Comparison of ENCODE assay signal across 23 mouse cellular contexts in genomic region chr4:59369941-59370340, GRCm38 (mm10).
DNase-seq lines count a peak whose midpoint lies in the region; TF ChIP-seq lines count a peak whose summit lies in the region.
"Had no signal": no experiment of that assay in that cellular context is flagged by ENCODE, and none has a peak within 500 bp of the region (broad histone marks: within the 10 kb centered on the region; RNA-seq: fewer than 3 reads in every experiment).

No protein-coding gene starts in this region.

- no peak for TF ChIP-seq CTCF in liver, adult 2 months (IDR thresholded peaks at IDR 0.05; ENCODE audit: low read depth, low read length)

- no peaks in the 10 kb centered on the region for H3K4me1 ChIP-seq in liver, adult 2 months (ENCODE audit: control insufficient read depth, insufficient read depth, low read length)

- WGBS in liver, adult 2 months: 55% methylated on average over 2 of the region's 2 CpGs

- DNase-seq in heart, adult 11 months: peak; percentile 71
- DNase-seq in heart, adult 9 months (ENCODE audit: low spot score in 2 of 2): no peak
- DNase-seq in liver, adult 2 months (ENCODE audit: extremely low read depth, low read depth, low spot score): peak; percentile 81
- no peak for DNase-seq in liver
- peak; percentile 31 for DNase-seq in R1 (ENCODE audit: low read depth, low spot score)
- DNase-seq: adrenal gland, adult 2 months; adrenal gland, postnatal 10 days; adrenal gland, postnatal 25 days; B cell, adult 2 months; cerebellum, adult 11 months; cerebellum, adult 18-20 months; cerebellum, adult 8-10 months; cerebellum, adult 9-11 months; cerebellum, postnatal 14 days; cerebellum, postnatal 36 days; embryo, embryonic 11 days had no signal

- no peak overlapping the region for H3K4me3 ChIP-seq in liver, adult 2 months (ENCODE audit: insufficient read depth, low read depth, low read length)
- H3K4me3 ChIP-seq: embryonic facial prominence, embryonic 13.5 days; embryonic facial prominence, embryonic 15.5 days; erythroblast, embryonic 14.5 days; forebrain, embryonic 10.5 days; forebrain, embryonic 12.5 days had no signal

- no peaks in the 10 kb centered on the region for H3K27me3 ChIP-seq in liver, adult 2 months (ENCODE audit: control insufficient read depth, insufficient read depth, low read length)
- H3K27me3 ChIP-seq: CH12.LX; embryonic facial prominence, embryonic 13.5 days; embryonic facial prominence, embryonic 15.5 days; forebrain, embryonic 12.5 days; Patski had no signal

- TF ChIP-seq POLR2A in liver, adult 2 months (IDR thresholded peaks at IDR 0.05; ENCODE audit: extremely low read depth, insufficient read depth, low read length): no peak

- H3K36me3 ChIP-seq in liver, adult 2 months (ENCODE audit: control insufficient read depth, insufficient read depth, low read length): no peaks in the 10 kb centered on the region
- H3K36me3 ChIP-seq: embryonic facial prominence, embryonic 13.5 days; embryonic facial prominence, embryonic 15.5 days; forebrain, embryonic 10.5 days; forebrain, embryonic 12.5 days had no signal

- H3K9ac ChIP-seq in liver, adult 2 months (ENCODE audit: low read depth, low read length): no peak overlapping the region
- H3K9ac ChIP-seq: embryonic facial prominence, embryonic 13.5 days; embryonic facial prominence, embryonic 15.5 days; forebrain, embryonic 12.5 days had no signal

- H3K27ac ChIP-seq in liver, adult 2 months (replicated peaks; ENCODE audit: insufficient read depth, low read depth, low read length): no peak overlapping the region
- H3K27ac ChIP-seq: embryonic facial prominence, embryonic 13.5 days; embryonic facial prominence, embryonic 15.5 days; forebrain, embryonic 10.5 days; forebrain, embryonic 12.5 days had no signal

- no peaks in the 10 kb centered on the region for H3K79me2 ChIP-seq in liver, adult 2 months (ENCODE audit: control insufficient read depth, insufficient read depth, low read length)

Comparison
In these comparisons a context has a peak if more than half of its experiments do, and no peak if none do; other contexts are left out.
1. DNase-seq: peak in heart, adult 11 months (single experiment), liver, adult 2 months (single experiment) and R1 (single experiment); none in heart, adult 9 months (0 of 2) and liver (single experiment).